Mouse (Mus musculus) testis, adult 2 months (tissue): ENCODE measurements around the gene Fgf2. TPM values are rescaled to one million over a fixed set of nuclear protein-coding genes. Genes with fewer than 3 reads are reported as not detected.

Experiments
- H3K27ac ChIP-seq: fragments of 200-500 bp; 2 replicates; pipeline ENCODE4 v1.5.1; 2012; ENCODE audit warnings: low read depth, low read length; ENCODE audit not compliant: control insufficient read depth, insufficient read depth
- H3K27me3 ChIP-seq: fragments of 200-500 bp; 2 replicates; pipeline ENCODE4 v1.6.1; 2012; ENCODE audit warnings: mild to moderate bottlenecking, low read length, moderate library complexity; ENCODE audit not compliant: control insufficient read depth, insufficient read depth
- H3K36me3 ChIP-seq: fragments of 200-500 bp; 2 replicates; pipeline ENCODE4 v1.6.1; 2012; ENCODE audit warnings: mild to moderate bottlenecking, low read length; ENCODE audit not compliant: control insufficient read depth, insufficient read depth
- H3K4me1 ChIP-seq: fragments of 200-500 bp; 2 replicates; pipeline ENCODE4 v1.6.1; 2012; ENCODE audit warnings: low read length; ENCODE audit not compliant: control insufficient read depth, insufficient read depth
- H3K4me3 ChIP-seq: fragments of 200-500 bp; 2 replicates; pipeline ENCODE4 v1.5.1; 2012; ENCODE audit warnings: low read depth, mild to moderate bottlenecking, low read length, moderate library complexity, mixed read lengths; ENCODE audit not compliant: control insufficient read depth
- CTCF ChIP-seq: fragments of 200-500 bp; IDR thresholded peaks from 2 replicates; pipeline ENCODE4 v1.5.1; 2012; ENCODE audit warnings: low read depth, mild to moderate bottlenecking, inconsistent platforms, low read length, moderate library complexity; ENCODE audit not compliant: control insufficient read depth, insufficient read depth, insufficient replicate concordance
- POLR2A ChIP-seq: fragments of 200-500 bp; IDR thresholded peaks from 2 replicates; pipeline ENCODE4 v1.6.1; 2012; ENCODE audit warnings: low read depth, mild to moderate bottlenecking, inconsistent platforms, low read length, moderate library complexity; ENCODE audit not compliant: control insufficient read depth
- polyA plus RNA-seq: library from polyadenylated mRNA; depleted of rRNA; stranded (reverse); fragments of >200 nt; gene quantifications from 2 replicates; pipeline ENCODE4 v1.2.3, GENCODE M21; 2012

Fgf2 gene
- polyA plus RNA-seq, 1 experiment = 0.57 TPM

DNA sequence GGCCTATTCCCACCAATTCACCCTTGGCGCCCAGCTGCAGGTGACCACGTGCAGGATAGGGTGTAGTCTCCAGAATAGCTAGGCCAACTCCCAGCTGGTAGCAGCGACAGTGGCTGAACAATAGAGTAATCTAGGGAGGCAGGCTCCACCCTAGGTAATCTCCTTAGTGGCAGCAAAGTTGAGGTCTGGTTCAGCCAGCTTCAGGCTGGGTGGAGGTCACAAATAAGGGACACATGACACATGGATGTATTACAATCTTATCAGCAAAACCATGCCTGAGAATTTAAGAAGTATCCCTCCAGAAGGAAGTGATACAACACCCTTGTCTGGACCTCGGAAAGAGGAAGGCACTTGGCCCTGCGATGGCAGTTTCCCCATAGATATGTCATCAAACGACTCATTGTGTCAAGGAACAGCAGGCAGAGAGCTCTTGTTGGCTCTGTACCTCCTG, 16.1 kb upstream of the Fgf2 start:
- TF ChIP-seq CTCF = no peak
- TF ChIP-seq POLR2A = no peak
- H3K4me3 ChIP-seq = no peak overlapping the region
- H3K27me3 ChIP-seq = no peaks in the 10 kb centered on the region
- no peak overlapping the region for H3K27ac ChIP-seq
- no peaks in the 10 kb centered on the region for H3K36me3 ChIP-seq
- H3K4me1 ChIP-seq = no peaks in the 10 kb centered on the region

- Histone ChIP-seq H3K36me3 (no peaks in the 10 kb centered on the region), H3K27me3 (no peaks in the 10 kb centered on the region), H3K4me3 (no peak overlapping the region), H3K4me1 (no peaks in the 10 kb centered on the region), H3K27ac (no peak overlapping the region)
- TF ChIP-seq CTCF = no peak
These were observed 14.1 kb upstream of the Fgf2 start for GRCm38 (mm10) chr3:37334053-37334452.

- Histone ChIP-seq H3K4me3 (no peak overlapping the region), H3K36me3 (no peaks in the 10 kb centered on the region), H3K4me1 (no peaks in the 10 kb centered on the region), H3K27ac (no peak overlapping the region), H3K27me3 (no peaks in the 10 kb centered on the region)
- TF ChIP-seq CTCF (peak; percentile 64; the same call in 1 of the 2 replicates), POLR2A (no peak)
These were observed 7.0 kb upstream of the Fgf2 start for GRCm38 (mm10) chr3:37341110-37341509.

DNA sequence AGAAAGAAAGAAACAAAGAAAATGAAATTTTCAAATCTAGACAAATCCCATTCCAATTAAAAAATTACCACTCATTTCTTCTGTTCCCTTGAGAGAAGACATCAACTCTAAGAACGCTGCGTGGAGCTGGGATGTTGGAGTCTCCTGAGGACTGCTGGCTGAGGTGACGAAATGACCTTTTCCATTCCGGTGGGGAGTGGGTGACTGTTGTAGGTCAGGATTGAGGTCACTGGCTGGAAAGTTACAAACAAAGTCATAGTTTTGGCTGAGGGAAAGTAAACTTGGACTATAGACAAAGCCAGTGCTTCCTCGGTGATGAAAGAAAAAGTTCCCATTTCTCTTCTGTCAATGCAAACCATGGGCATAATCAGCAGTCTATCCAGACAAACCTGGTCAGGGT, 5.3 kb upstream of the Fgf2 start:
- no peak for TF ChIP-seq POLR2A
- TF ChIP-seq CTCF = no peak
- H3K27me3 ChIP-seq = no peaks in the 10 kb centered on the region
- no peak overlapping the region for H3K27ac ChIP-seq
- peaks cover 2% of the 10 kb centered on the region for H3K4me1 ChIP-seq
- H3K4me3 ChIP-seq = no peak overlapping the region
- H3K36me3 ChIP-seq = no peaks in the 10 kb centered on the region

DNA sequence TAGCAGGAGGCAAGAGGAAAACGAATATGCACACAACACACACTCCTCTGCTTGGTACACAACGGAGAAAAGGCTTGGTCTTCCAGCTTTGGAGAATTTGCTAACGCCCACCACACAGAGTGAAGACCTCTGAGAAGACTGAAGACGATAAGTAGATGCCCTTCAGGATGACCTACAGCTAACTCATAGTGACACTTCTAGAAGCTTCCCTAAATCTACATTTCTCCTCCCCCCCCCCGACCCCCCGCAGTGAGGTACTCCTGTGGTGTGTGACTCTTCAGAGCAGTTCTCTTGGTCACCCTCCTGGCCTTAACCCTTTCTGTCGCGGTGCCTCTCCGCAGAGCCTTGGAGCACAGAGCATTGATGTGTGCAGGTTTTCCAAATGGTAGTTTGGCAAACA, 475 bp upstream of the Fgf2 start:
- TF ChIP-seq CTCF (no peak), POLR2A (no peak)
- Histone ChIP-seq H3K27me3 (peaks cover 3% of the 10 kb centered on the region), H3K4me1 (peaks cover 13% of the 10 kb centered on the region), H3K4me3 (no peak overlapping the region), H3K27ac (no peak overlapping the region), H3K36me3 (no peaks in the 10 kb centered on the region)

DNA sequence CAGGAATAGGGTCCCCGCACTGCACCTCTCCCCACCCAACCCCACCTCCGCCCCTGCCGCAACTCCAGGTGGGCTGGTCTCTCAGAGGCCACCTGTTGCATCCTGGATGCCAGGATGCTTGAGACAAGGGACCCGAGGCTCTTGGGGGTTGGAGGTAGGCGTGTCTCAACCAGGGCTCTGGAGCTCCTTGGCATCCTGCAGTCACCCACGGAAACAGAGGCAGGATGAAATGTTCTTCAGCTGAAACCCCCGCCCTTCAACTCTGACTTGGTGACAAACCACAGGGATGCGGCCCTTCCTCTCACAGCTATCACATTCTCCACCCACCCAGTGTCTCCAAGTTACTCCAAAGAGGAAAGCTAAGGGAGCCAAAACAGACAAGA, 1.0 kb downstream of the Fgf2 start:
- H3K27ac ChIP-seq = no peak overlapping the region; the same call in 1 of the 2 replicates
- peaks cover 13% of the 10 kb centered on the region for H3K4me1 ChIP-seq
- H3K36me3 ChIP-seq = no peaks in the 10 kb centered on the region
- H3K27me3 ChIP-seq = peaks cover 3% of the 10 kb centered on the region
- H3K4me3 ChIP-seq = peak overlapping the region; percentile 87
- TF ChIP-seq CTCF = no peak
- TF ChIP-seq POLR2A = no peak

- TF ChIP-seq CTCF (no peak), POLR2A (no peak)
- no peak overlapping the region for H3K27ac ChIP-seq
- no peak overlapping the region for H3K4me3 ChIP-seq
- H3K27me3 ChIP-seq = peaks cover 3% of the 10 kb centered on the region
- H3K36me3 ChIP-seq = no peaks in the 10 kb centered on the region
- H3K4me1 ChIP-seq = peaks cover 13% of the 10 kb centered on the region
These were observed 2.2 kb downstream of the Fgf2 start for GRCm38 (mm10) chr3:37350386-37350785.

DNA sequence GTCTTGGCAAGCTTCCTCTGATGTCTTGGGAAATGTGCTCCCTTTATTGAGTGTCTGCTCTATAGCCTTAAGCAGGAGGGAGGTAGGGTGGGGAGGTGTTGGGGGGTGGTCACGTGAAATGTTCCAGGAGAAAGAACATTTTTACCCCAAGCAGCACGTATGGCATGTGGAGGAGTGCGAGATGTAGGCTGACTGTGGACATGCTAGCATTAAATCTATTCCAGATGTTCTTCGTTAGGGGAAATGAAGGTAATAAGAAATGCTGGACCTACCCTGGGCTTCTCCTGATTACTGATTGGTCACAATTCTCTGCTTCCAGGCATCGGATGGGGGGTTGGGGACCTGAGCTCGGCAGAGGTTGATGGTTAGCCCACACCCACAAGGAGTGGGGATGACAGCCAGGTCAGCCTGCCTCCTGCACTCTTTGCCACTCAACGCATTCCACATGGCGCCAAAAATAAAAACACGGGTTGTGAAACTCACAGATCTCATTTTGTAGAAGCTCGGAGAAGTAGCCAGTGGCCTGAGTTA, 5.9 kb downstream of the Fgf2 start:
- Histone ChIP-seq H3K4me3 (no peak overlapping the region), H3K36me3 (no peaks in the 10 kb centered on the region), H3K27me3 (peaks cover under 1% of the 10 kb centered on the region; the same call in 1 of the 2 replicates), H3K27ac (no peak overlapping the region), H3K4me1 (peaks cover 3% of the 10 kb centered on the region)
- TF ChIP-seq POLR2A (no peak), CTCF (no peak)
